Mouse (Mus musculus): ENCODE results near the gene Fam193b. TPM values are rescaled to one million over a fixed set of nuclear protein-coding genes. Genes with fewer than 3 reads are reported as not detected.
"Not testable (repeated sequence)": the region's sequence is repeated elsewhere in the genome, so short reads cannot be mapped to it uniquely, and the experiment has no call there.

The Fam193b gene
- polyA plus RNA-seq, 1 experiment from 2014 or later: 46.0 TPM

DNA sequence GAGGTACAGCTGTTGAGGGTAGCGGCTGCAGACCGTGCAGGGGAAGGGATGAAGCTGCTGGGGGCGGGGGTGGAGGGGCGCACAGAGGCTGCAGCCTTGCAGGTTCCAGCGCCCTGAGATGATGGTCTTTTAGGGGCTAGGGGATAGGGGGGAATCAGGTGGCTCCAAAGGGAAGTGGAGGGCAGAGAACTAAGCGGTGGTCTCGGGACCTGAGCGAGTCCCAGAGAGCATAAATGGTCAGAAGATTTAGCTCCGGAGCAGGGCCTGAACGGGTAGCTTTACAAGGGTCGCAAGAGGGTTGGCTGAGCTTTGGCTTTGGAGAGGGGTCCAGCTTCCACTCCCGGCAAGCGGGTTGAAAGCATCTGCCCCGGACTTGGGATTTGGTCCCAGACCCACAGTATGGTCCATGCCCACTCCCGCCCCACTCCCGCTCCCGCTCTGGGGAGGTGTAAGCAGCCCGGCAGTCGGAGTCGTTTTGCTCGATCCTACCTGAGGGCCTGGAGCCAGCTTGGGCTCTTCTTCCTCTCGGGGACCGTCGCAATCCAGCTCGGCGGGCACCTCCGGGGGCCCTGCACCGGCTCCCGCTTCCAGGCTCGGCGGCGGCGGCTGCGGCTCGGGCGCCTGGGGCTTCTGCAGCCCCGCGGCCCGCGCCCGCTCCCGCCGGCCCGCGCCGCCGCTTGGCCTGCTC, 490 bp downstream of the Fam193b start:
- peak overlapping the region; percentile 95 for H3K4me3 ChIP-seq (replicated peaks)
- H3K9me3 ChIP-seq (replicated peaks): no peaks in the 10 kb centered on the region
- peak overlapping the region; percentile 92 for H3K27ac ChIP-seq (replicated peaks)
- peak overlapping the region; percentile 91 for H3K9ac ChIP-seq
- H3K27me3 ChIP-seq: no peaks in the 10 kb centered on the region
- peak overlapping the region; percentile 89 for H3K4me2 ChIP-seq (replicated peaks)
- ATAC-seq (ENCODE audit: insufficient number of reproducible peaks, low FRiP score, low TSS enrichment, low read depth): peak; percentile 70
- peaks cover 18% of the 10 kb centered on the region for H3K4me1 ChIP-seq
- H3K36me3 ChIP-seq: peaks cover 18% of the 10 kb centered on the region
- 0% methylated on average over 46 of the region's 47 CpGs for WGBS

DNA sequence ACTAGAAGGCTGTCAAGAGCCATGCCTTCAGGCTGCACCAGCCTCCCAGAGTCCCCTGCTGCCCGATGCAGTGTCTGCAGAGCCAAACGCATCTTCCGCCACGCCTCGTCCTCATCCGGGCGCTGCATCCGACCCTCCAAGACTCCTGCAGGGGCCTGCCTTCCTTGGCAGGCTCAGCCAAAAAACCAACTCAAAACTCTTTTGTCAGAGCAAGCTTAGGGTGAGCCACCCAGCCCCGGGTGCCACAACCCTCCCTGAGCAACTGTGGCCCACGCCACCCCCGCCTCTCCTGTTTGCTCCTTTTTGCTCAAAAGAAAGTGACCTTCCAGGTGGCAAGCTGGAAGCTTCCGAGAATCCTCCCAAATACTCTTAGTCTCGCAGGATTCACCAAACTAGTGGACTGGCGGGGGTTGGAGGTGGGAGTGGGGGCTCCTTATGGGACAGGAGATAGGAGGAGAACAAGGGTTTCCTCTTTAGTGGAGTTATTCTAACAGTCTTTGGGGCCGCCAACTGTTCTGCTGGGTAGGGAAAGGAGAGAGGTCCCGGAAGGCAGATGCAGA, 1.1 kb downstream of the Fam193b start:
- H3K27ac ChIP-seq (replicated peaks): peak overlapping the region; percentile 92
- WGBS: 3% methylated on average over 16 of the region's 16 CpGs

DNA sequence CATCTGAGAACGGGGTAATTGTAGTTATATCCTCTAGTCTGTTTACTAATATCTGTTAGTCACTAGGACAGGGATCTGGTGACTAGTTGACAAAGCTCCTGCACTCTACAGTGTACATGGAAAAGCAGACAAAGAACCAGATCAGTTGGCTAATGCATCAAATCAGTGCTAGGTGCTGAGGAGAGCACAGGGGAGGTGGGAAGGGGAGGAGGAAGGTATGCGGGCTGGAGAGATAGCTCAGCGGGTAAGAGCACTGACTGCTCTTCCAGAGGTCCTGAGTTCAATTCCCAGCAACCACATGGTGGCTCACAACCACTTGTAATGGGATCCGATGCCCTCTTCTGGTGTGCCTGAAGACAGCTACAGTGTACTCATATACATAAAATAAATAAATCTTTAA, 2.4 kb downstream of the Fam193b start:
- H3K4me3 ChIP-seq (replicated peaks); H3K9ac ChIP-seq; H3K27me3 ChIP-seq; ATAC-seq (ENCODE audit: insufficient number of reproducible peaks, low FRiP score, low TSS enrichment, low read depth); H3K4me2 ChIP-seq (replicated peaks); H3K27ac ChIP-seq (replicated peaks); H3K9me3 ChIP-seq (replicated peaks): not testable (repeated sequence)
- H3K36me3 ChIP-seq: peaks cover 18% of the 10 kb centered on the region
- peaks cover 18% of the 10 kb centered on the region for H3K4me1 ChIP-seq
- WGBS: 81% methylated on average over 4 of the region's 4 CpGs

More for the DNA sequence above, 1.1 kb downstream of the Fam193b start:
- Histone ChIP-seq H3K27me3 (no peaks in the 10 kb centered on the region), H3K4me2 (replicated peaks) (peak overlapping the region; percentile 89), H3K4me1 (peaks cover 18% of the 10 kb centered on the region), H3K4me3 (replicated peaks) (peak overlapping the region; percentile 95), H3K9ac (peak overlapping the region; percentile 91), H3K9me3 (replicated peaks) (no peaks in the 10 kb centered on the region), H3K36me3 (peaks cover 18% of the 10 kb centered on the region)
- ATAC-seq (ENCODE audit: insufficient number of reproducible peaks, low FRiP score, low TSS enrichment, low read depth): 0 out of 2 replicates have a peak, but pooled peaks have one; percentile 11

DNA sequence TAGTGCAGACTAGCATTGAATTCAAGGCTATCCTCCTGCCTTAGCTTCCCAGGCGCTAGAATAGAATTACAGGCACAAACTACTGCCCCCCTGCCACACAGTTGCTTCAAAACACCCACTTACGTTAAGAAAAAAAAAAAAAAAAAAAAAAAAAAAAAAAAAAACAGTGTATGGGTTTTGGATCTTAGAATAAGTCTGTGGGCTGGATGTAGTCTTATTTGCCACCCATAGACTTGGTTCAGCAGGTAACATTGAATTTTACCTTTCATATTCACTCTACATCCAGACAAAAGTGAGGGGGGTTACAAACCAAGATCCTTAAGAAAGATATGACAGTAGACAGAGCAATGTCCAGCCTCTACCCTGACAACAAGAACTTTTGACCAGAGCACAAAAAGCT, 3.0 kb downstream of the Fam193b start:
- no peak for ATAC-seq (ENCODE audit: insufficient number of reproducible peaks, low FRiP score, low TSS enrichment, low read depth)
- H3K4me1 ChIP-seq: peaks cover 18% of the 10 kb centered on the region
- H3K9me3 ChIP-seq (replicated peaks): no peaks in the 10 kb centered on the region
- H3K9ac ChIP-seq: no peak overlapping the region
- no peaks in the 10 kb centered on the region for H3K27me3 ChIP-seq
- H3K27ac ChIP-seq (replicated peaks): no peak overlapping the region
- 73% methylated on average over 2 of the region's 2 CpGs for WGBS
- peaks cover 18% of the 10 kb centered on the region for H3K36me3 ChIP-seq
- no peak overlapping the region for H3K4me2 ChIP-seq (replicated peaks)
- no peak overlapping the region for H3K4me3 ChIP-seq (replicated peaks)

DNA sequence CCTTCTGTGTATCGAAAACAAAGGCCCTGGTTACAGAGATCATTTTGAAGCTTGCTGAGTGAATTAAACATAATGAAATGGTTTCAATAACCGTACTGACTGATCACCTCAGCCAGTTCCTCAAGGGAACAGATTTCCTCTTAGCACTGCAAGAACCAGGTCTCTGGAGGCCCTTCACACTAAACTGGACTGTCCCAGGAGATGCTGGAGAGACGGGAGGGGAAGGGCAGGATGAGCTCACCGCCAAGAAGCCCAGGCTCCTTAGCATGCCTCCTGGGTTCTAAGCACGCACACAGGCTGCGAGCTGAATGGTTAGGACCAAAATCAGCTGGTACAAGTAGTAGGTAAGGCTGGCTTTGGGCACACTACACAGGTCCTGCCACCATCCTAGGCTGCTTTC, 3.9 kb downstream of the Fam193b start:
- H3K4me2 ChIP-seq (replicated peaks): no peak overlapping the region
- H3K36me3 ChIP-seq: peaks cover 18% of the 10 kb centered on the region
- H3K27ac ChIP-seq (replicated peaks): no peak overlapping the region
- ATAC-seq (ENCODE audit: insufficient number of reproducible peaks, low FRiP score, low TSS enrichment, low read depth): no peak
- no peaks in the 10 kb centered on the region for H3K27me3 ChIP-seq
- no peak overlapping the region for H3K4me3 ChIP-seq (replicated peaks)
- H3K9me3 ChIP-seq (replicated peaks): no peaks in the 10 kb centered on the region
- WGBS: 79% methylated on average over 6 of the region's 6 CpGs
- H3K4me1 ChIP-seq: peaks cover 15% of the 10 kb centered on the region
- no peak overlapping the region for H3K9ac ChIP-seq

DNA sequence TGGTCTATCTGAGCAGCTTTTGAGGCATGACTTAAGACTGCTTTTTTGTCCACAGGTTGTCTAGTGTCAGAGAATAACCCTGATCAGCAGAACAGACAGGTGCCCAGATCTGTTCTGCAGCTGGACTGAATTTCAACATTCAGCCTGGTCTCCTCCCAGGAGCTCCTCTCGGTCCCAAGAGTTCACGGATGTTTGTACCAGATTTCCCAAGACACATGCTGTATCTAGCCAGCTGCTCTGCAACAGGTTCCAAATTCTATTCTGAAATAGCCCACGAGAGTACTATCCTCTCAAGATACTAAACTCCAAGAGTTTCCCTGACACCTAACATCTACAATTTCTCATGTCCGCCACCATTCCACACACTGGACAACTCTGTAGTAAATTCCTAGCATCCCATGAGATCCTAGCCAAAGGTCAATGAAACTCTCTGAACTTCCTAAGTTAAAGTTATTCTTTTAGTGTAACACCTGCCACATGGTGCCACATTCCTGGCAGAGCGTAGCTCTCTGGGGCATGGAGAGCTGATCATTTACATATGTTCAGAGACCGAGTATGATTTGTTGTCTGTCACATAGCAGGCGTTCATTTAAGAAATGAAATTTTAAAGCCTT, 7.5 kb downstream of the Fam193b start:
- ATAC-seq (ENCODE audit: insufficient number of reproducible peaks, low FRiP score, low TSS enrichment, low read depth): no peak
- no peaks in the 10 kb centered on the region; the same call in 1 of the 2 replicates for H3K4me1 ChIP-seq
- H3K27ac ChIP-seq (replicated peaks): no peak overlapping the region
- no peak overlapping the region for H3K4me2 ChIP-seq (replicated peaks)
- H3K27me3 ChIP-seq: no peaks in the 10 kb centered on the region
- H3K36me3 ChIP-seq: peaks cover 21% of the 10 kb centered on the region
- H3K9me3 ChIP-seq (replicated peaks): no peaks in the 10 kb centered on the region
- H3K9ac ChIP-seq: no peak overlapping the region
- WGBS: 55% methylated on average over 7 of the region's 7 CpGs
- no peak overlapping the region for H3K4me3 ChIP-seq (replicated peaks)

DNA sequence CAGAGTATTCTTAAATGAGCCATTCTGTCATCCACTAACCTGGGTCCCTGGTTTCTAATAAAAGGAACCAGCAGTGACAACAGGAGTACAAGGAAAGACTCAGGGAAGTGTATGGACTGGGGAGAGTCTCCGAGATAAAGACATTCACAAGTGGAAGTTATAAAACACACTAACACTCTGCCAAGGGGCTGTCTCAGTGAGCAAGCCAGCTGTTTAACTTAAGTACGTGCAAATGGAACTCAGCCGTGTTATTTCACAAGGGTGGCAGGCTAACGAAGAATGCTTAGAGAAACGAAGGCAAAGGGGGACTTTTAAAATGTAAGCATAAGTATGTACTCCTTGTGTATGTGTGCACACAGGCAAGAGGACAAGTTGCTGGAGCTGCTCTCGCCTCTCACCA, 13.4 kb downstream of the Fam193b start:
- H3K9ac ChIP-seq: no peak overlapping the region
- peaks cover 50% of the 10 kb centered on the region for H3K36me3 ChIP-seq
- H3K27ac ChIP-seq (replicated peaks): no peak overlapping the region
- no peak for ATAC-seq (ENCODE audit: insufficient number of reproducible peaks, low FRiP score, low TSS enrichment, low read depth)
- H3K4me3 ChIP-seq (replicated peaks): no peak overlapping the region
- 81% methylated on average over 6 of the region's 6 CpGs for WGBS
- H3K9me3 ChIP-seq (replicated peaks): no peaks in the 10 kb centered on the region
- H3K4me2 ChIP-seq (replicated peaks): no peak overlapping the region
- no peaks in the 10 kb centered on the region for H3K4me1 ChIP-seq
- no peaks in the 10 kb centered on the region for H3K27me3 ChIP-seq

DNA sequence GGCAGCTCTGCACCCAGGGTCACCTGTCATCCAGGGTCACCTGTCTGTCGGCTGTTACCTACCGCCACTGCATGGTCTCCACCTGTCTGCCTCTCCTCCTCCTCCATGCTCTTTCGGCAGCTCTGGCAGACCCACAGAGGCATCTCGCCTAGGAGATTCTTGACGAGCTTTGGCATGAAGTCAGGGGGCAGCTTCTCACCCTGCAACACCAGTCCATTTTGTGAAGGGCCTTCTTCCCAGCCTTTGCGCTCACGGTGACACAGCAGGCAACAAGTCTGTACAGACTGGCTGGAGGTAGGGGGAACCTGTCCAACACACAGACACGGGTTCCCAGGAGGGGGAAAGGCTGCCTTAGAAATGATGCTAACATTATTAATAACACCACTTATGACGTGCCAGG, 15.0 kb downstream of the Fam193b start:
- no peak overlapping the region for H3K27ac ChIP-seq (replicated peaks)
- no peaks in the 10 kb centered on the region for H3K4me1 ChIP-seq
- no peak overlapping the region for H3K4me2 ChIP-seq (replicated peaks)
- 91% methylated on average over 9 of the region's 9 CpGs for WGBS
- no peak overlapping the region for H3K9ac ChIP-seq
- no peaks in the 10 kb centered on the region for H3K9me3 ChIP-seq (replicated peaks)
- H3K4me3 ChIP-seq (replicated peaks): no peak overlapping the region
- H3K36me3 ChIP-seq: peaks cover 57% of the 10 kb centered on the region
- H3K27me3 ChIP-seq: no peaks in the 10 kb centered on the region
- no peak for ATAC-seq (ENCODE audit: insufficient number of reproducible peaks, low FRiP score, low TSS enrichment, low read depth)

DNA sequence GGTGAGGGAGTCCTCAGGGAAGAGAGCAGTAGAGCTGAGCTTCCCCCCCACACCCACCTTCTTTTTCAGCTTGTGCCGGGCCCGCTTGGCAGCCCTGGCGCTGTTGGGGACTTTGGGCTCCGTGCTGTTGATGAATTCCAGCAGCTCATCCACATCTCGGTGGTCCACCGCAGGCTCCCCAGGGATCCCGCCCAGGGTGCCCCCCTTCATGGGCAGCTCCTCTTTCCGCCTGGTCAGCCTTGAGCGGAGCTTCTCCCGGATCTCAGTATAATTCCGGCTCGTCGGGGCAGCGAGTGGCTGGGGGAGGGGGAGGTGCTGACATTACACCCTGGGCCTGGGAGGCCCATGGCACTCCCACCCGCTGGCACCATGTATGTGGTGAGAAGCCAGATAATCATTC, 21.9 kb downstream of the Fam193b start:
- no peaks in the 10 kb centered on the region for H3K4me1 ChIP-seq
- H3K4me3 ChIP-seq (replicated peaks): no peak overlapping the region
- no peaks in the 10 kb centered on the region for H3K27me3 ChIP-seq
- H3K36me3 ChIP-seq: peaks cover 93% of the 10 kb centered on the region
- H3K9ac ChIP-seq: no peak overlapping the region
- no peaks in the 10 kb centered on the region for H3K9me3 ChIP-seq (replicated peaks)
- no peak overlapping the region for H3K4me2 ChIP-seq (replicated peaks)
- 85% methylated on average over 15 of the region's 15 CpGs for WGBS
- no peak for ATAC-seq (ENCODE audit: insufficient number of reproducible peaks, low FRiP score, low TSS enrichment, low read depth)
- no peak overlapping the region for H3K27ac ChIP-seq (replicated peaks)

DNA sequence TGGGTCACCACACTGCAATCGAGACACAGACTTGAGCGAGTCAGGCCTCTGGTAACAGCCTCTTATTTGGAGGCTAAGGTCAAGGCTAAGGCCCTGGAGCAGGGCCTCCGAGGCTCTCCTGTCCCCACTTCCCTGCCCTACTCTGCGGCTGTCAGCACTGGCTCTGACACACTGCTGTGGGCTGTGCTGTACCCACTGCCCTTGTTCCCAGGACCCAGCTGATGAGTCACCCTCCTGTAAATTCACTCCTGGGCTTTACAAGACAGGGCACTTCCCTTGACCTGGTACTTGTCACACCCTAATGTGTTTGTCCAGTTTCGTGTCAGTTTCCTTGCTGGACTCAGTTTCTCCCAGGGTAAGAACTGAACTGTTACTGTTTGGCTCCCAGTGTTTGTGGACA, 22.5 kb downstream of the Fam193b start:
- Histone ChIP-seq H3K36me3 (peaks cover 93% of the 10 kb centered on the region), H3K4me1 (no peaks in the 10 kb centered on the region), H3K4me2 (replicated peaks) (no peak overlapping the region), H3K27me3 (no peaks in the 10 kb centered on the region), H3K27ac (replicated peaks) (no peak overlapping the region), H3K4me3 (replicated peaks) (no peak overlapping the region), H3K9me3 (replicated peaks) (no peaks in the 10 kb centered on the region), H3K9ac (no peak overlapping the region)
- WGBS: 91% methylated on average over 5 of the region's 5 CpGs
- no peak for ATAC-seq (ENCODE audit: insufficient number of reproducible peaks, low FRiP score, low TSS enrichment, low read depth)

DNA sequence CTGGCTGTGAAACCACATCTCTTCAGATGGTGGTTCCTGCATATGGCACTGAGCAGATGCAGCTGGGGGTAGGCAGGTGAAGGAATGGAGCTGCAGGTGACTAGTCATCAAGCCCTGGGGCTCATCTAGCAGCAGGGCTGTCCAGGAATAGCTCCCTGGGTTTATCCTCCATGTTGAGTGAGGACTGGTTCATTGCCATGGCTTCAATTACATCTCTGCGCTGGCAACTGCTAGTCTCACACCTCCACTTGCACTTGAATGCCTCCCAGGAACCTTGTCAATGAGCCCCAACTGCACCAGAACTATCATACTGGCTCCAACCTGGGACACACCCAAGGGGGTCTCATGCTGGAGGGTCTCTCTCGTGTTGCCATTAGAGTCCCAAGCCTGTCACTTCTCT, 23.0 kb downstream of the Fam193b start:
- no peak overlapping the region for H3K9ac ChIP-seq
- H3K27me3 ChIP-seq: no peaks in the 10 kb centered on the region
- no peak overlapping the region for H3K27ac ChIP-seq (replicated peaks)
- ATAC-seq (ENCODE audit: insufficient number of reproducible peaks, low FRiP score, low TSS enrichment, low read depth): no peak
- no peak overlapping the region for H3K4me2 ChIP-seq (replicated peaks)
- 84% methylated on average over 2 of the region's 2 CpGs for WGBS
- peaks cover 93% of the 10 kb centered on the region for H3K36me3 ChIP-seq
- H3K9me3 ChIP-seq (replicated peaks): no peaks in the 10 kb centered on the region
- H3K4me3 ChIP-seq (replicated peaks): no peak overlapping the region
- no peaks in the 10 kb centered on the region for H3K4me1 ChIP-seq

Data from embryonic facial prominence, embryonic 15.5 days (tissue).